Mouse (Mus musculus) layer of hippocampus, adult 9-11 months (tissue): ENCODE results near the gene Gm17359.

Experiments used
- DNase-seq: peaks from one replicate; pipeline ENCODE4 v3.0.0; 2022

The Gm17359 gene

GRCm38 (mm10) chr3:79336044-79336766, at the start of gene Gm17359:
Gm17359 (plus strand) TSS chr3:79336661.
- no peak for DNase-seq

DNA sequence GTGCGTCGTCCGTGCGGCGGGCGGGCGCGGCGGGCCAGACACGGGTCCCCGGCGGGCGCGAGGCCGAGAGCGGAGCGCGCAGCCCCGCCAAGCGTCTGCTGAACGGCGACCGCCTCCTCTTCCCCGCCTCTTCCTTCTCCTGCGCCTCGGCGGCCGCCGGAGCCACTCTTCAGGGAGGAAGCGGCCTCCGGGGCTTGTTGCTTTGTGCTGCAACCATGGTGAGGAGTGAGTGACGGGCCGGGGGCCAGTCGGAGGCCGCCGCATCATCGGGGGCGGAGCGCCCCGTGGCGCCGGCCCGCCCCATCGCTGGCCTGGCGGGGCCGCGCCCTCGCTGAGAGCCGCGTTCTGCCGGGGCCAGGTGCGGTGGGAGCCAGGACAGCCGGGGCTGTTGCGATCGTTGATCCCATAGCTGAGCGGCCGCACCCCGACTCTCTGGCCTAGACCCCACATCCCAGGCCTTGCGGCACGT, 49.3 kb upstream of the Gm17359 start:
- peak; percentile 96 for DNase-seq

DNA sequence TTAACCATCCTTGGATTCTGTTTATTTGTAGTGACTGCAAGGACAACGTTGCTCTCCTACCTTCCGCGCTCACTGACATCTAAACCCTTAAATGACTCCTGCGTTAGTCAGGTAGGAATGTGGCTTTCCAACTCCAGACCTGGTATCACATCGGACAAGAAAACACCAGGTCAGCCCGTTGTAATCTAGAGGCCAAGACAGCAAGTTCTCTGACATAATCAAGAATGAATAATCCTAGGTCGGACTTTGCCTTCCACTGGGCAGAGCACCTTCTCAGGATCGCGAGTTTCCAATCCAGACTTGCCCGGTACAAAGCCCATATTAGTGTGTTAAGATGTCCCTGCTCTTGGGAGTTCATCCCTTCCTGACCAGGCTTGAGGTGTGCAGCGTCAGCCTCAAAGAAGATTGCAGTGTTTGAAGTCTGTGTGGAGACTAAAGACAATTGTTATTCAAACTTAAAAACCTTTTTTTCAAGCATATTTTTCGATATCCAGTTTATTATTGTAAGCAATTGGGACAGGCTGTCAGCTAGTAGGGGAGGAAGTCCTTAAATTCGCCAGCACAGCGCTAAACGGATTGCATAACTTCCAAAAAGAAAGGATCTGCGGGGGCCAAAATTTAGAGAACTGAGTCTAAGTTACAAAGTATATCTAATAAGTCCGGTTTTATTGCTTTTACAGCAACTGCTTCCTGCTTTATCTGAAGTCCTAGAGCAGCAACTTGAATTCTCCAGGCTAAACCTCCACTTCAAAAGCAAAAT, 48.6 kb upstream of the Gm17359 start:
- no peak for DNase-seq

DNA sequence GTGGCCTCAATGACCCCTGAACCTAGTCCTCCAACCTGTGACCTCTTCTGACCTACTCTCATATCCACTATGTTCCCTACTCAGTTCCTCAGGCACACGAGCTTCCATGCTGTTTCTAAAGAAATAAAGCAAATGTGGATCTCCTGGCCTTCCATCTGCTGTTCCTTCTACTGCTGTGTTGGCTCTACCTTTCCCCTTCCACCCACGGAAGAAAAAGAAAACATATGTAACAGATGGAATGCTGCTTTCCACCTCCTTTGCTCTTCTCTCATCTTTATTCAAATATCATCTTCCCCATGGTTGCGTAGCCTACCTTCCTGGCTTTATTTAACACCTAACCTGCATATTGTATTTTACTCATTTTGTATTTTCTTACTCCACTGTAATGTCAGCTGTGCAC, 47.4 kb upstream of the Gm17359 start:
- peak; percentile 58 for DNase-seq

- DNase-seq = no peak
Observed at GRCm38 (mm10) chr3:79293023-79293422, 43.4 kb upstream of the Gm17359 start.

- DNase-seq = no peak
Observed at GRCm38 (mm10) chr3:79294701-79295100, 41.8 kb upstream of the Gm17359 start.

GRCm38 (mm10) chr3:79296049-79296448, 40.4 kb upstream of the Gm17359 start:
- DNase-seq = no peak

DNA sequence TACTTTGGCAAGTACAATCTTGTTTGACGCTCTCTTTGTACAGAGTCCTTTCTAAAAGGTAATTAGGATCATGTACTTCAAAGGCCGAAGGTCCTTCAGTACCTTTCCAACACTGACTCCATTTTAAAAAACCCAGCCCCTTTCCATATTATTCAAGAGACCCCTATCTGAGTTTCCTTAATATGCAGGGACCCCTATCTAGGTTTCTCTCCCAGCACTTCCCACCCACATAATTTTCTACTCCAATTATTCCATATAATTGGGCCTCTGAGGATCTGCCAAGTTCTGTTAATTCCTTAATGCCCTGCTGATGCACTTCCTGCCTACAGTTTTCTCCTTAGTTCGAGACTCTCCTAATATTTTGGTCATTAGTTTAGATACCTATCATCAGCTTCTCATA, 39.9 kb upstream of the Gm17359 start:
- DNase-seq = no peak

DNA sequence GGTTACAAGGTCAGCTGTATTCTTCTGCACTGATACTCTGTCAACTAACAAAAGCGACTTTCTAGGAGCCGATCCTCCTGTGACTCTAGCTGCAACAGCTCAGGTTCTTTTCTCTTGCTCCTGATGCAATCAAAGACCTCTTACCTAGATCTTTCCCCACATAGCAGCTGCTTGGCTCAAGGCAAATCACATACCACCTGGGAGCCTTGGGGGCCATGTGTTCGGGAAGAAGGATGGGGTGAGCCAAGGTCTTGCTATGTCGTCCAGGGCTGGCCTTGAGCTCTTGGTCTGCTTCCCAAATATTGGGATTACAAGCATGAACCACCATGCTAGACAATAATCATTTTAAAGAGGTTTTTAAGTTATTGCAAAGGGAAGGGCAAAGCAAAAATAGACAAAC, 39.2 kb upstream of the Gm17359 start:
- DNase-seq = no peak

- DNase-seq = no peak
Observed at GRCm38 (mm10) chr3:79299401-79299800, 37.1 kb upstream of the Gm17359 start.

- no peak for DNase-seq
Observed at GRCm38 (mm10) chr3:79308605-79309004, 27.9 kb upstream of the Gm17359 start.

DNA sequence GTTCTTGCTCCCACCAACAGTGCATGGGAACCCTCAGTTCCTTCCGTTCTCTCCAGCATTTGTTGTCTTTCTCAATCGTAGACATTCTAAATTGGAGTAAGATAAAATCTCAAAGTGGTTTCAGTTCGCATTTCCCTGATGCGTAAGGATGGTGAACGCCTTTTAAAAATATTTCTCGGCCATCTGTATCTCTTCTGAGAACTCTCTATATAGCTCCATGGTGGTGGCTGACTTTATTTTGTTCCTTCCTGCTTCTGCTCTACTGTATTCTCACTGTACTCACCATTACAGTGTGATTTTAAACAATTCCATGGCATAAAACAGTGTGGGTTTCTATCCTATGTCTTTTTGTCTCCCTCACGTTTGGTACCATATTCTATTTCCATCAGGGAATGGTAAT, 26.3 kb upstream of the Gm17359 start:
- no peak for DNase-seq

- no peak for DNase-seq
Observed at GRCm38 (mm10) chr3:79311895-79312294, 24.6 kb upstream of the Gm17359 start.

DNA sequence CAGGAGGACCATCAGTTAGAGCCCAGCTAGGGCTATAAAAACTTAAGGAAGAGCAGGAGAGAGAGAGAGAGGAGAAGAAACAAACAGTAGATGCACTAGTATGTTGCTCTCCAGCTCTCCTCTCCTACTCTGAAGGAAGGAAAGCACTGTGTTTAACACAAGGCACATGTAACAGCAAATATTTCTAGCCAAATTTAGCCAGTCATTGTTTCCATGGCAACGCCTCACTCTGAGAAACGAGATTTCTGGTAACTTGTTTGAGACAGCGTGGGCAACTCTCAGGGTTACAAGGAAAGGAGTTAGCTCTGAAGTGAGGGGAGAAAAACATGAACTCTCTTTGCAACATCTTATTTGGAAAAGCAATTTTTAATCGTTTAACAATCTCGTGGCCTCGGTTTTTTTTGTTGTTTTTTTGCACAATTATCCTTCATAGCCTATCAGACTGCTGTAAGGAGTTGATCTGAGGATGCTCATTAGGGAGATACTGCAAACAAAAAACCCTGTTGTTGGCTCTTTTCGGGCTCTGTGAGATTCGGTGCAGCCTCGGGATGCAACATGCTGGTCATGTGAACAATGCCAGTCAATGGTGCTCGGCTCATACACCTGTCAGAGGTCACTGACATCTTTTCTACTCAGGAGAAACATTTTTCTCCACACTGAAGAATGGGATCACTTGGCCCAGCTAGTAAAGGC, 22.3 kb upstream of the Gm17359 start:
- peak; percentile 81 for DNase-seq

DNA sequence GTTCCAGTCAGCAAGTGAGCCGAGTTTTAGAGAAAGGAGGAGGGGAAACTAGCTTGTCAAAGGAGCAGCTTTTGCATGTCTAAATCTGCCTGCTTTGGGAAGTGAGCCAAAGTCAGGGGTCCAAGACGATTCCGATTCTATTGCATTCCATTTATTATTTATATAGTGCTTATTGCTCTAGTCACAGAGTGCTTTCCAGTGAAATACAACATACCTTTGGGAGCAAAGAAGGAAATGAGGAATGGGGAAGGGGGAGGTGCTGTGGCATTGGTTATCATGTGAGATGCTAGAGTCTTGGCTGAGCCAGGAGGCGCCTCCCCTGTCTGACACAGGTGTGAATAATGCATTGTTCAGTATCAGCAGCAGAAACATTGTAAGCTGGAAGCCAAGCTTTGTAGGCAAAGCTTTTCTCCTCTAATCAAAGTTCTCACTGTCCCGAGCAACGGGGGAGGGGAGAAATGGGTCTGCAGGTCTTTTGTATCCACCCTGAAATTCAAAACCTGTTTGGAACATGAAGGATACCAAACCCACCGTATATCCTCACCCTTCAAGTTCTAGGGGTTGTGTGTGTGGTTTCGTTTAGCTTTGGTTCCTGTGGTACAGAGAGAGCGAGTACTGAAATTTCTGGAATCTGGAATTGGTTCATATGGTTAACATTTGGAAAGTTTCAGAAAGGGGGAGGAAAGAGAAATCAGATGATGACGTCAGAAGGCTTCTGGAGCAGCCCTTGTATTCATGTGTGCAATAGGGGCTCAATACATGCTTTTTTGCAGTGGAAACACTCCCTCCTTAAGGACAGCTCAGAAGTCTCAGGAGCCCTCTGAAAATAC, 11.5 kb upstream of the Gm17359 start:
- no peak for DNase-seq

DNA sequence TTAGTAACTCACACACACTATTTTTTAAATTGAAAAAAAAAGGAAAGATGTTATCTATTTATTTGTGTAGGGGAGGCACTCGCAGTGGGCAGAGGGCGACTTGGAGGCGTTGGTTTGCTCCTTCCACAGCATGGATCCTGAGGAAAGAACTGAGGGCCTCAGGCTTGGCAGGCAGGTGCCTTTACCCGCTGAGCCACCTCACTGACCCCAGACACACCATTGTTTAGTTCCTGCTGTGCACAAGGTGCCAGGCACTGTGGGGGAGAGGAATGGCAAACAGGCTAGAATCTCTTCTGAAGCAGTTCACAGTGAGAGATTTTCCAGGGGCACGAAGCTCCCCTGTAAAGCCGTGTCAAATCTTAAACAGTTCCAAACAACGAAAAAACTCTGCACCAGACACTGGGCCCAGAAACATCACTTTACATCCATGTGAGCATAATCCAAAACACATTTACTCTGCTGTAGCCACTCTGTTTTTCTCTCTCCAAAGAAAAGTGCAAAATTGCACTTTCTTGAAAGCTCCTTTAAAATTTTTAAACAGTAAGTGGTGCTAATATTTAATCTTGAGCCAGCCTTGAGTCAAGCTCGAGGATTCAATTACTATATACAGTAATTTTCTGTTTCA, 6.7 kb upstream of the Gm17359 start:
- DNase-seq = no peak

GRCm38 (mm10) chr3:79333051-79333450, 3.4 kb upstream of the Gm17359 start:
- DNase-seq = no peak

DNA sequence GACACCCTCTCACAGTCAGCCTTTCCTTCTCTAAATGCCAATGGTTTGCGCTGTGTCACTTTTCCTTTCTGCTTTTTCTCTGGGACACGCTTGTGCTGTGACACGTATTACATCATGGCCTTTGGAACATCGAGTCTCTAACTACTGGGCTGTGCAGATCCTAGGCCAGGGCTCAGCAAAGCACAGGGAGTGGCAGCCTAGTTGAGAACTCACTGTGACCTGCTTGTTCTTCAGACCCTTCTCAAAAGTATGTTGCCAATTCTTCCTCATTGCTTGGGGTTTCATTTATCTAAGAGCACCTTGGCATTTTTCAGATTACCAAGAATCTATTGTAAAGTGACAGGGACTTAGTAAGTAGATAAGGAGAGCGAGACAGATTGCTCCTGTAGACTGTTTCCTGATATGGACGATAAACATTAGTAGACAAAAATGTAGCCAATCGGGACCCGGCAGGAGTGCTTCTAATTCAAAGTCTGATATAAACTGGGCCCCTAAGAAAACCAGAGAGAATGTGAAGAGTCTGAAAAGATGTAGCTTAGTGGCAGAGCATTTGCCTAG, 2.7 kb upstream of the Gm17359 start:
- no peak for DNase-seq

GRCm38 (mm10) chr3:79340737-79341136, 4.3 kb downstream of the Gm17359 start:
- DNase-seq = no peak

GRCm38 (mm10) chr3:79342961-79343735, 6.7 kb downstream of the Gm17359 start:
- no peak for DNase-seq

DNA sequence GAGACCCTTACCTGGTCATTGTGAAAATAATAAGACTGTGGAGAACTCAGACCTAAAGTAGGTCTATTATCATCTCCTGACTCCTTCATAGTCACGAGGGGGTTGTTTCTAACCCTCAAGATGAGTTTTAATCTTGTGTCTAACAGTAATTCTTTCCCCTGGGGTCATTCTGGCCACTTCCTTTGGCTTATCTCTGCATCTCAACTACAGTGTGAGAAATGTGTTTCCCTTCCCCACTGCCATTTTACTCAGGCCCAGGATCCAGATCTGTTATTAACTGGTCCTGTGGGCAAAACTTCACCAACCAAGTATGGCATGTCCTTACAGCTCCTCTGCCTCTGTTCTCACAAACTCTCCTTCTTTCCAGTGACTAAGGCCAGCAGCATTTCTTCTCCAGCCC, 12.8 kb downstream of the Gm17359 start:
- no peak for DNase-seq
